Mouse (Mus musculus): Measurements from ENCODE around the gene Lhx6. TPM values are rescaled to one million over a fixed set of nuclear protein-coding genes. Genes with fewer than 3 reads are reported as not detected.
"Not testable (repeated sequence)": the region's sequence is repeated elsewhere in the genome, so short reads cannot be mapped to it uniquely, and the experiment has no call there.

Lhx6 gene
- polyA plus RNA-seq (2015; fragmentation: Nextera tagmentation; extraction: Ambion mirVana): 1.2 and 1.3 TPM in 2 replicates

DNA sequence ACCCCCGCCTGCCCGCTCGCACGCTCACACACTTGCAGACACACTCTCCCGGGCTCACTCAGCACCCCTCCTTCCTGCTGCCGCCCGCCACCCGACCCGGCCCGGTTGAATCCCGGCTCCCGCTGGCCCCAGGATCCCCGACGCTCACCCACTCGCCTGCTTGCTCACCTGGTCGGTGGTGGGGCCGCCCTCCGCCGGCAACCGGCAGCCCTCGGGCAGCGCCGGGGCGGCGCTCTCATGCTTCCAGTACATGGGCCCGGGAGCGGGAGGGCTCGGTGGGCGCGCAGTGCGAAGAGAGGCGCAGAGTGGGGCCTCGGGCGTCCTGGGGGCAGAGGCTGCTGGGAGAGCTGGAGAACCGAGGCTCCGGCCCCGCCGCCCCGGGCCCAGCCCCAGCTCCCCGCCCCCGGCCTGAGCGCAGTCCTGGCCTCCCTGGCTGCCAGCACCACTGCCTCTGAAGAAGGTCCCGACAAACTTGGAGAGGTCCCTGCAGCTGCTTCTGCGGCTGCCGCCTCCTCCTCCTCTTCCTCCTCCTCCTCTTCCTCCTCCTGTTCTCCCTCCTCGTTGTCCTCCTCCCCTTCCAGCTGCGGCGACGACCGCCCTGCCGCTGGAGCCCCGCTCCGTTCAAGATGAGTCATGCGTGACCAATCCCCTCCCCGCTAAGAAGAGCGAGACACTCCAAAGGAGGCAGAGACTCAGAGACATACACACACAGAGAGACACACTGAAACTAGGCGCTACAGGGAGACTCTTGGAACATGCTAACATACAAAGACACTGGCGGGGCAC is at the start of gene Lhx6:
Gene Lhx6 (minus strand): TSS at position 453 of the 786 bp plus-strand sequence.
- Histone ChIP-seq H3K27me3 (ENCODE audit: insufficient read depth, low read length) (peaks cover 92% of the 10 kb centered on the region), H3K4me1 (ENCODE audit: insufficient read depth) (peaks cover 15% of the 10 kb centered on the region), H3K4me2 (ENCODE audit: low read depth, low read length) (peak within 1 kb of the TSS; percentile 65), H3K9me3 (ENCODE audit: low read length) (no peaks in the 10 kb centered on the region), H3K27ac (ENCODE audit: low read depth) (no peak within 1 kb of the TSS), H3K36me3 (replicated peaks; ENCODE audit: insufficient read depth, low read length) (no peaks in the 10 kb centered on the region), H3K9ac (replicated peaks) (no peak within 1 kb of the TSS), H3K4me3 (ENCODE audit: low read depth, low read length) (peak within 1 kb of the TSS; percentile 41)
- ATAC-seq: no peak
- no peak for DNase-seq
- no peak for TF ChIP-seq EP300 (IDR thresholded peaks at IDR 0.05; ENCODE audit: low read depth)
- no peak for TF ChIP-seq CTCF (IDR thresholded peaks at IDR 0.05; ENCODE audit: low read depth)
- WGBS (ENCODE audit: insufficient replicate concordance): 2% methylated on average over 51 of the region's 58 CpGs

DNA sequence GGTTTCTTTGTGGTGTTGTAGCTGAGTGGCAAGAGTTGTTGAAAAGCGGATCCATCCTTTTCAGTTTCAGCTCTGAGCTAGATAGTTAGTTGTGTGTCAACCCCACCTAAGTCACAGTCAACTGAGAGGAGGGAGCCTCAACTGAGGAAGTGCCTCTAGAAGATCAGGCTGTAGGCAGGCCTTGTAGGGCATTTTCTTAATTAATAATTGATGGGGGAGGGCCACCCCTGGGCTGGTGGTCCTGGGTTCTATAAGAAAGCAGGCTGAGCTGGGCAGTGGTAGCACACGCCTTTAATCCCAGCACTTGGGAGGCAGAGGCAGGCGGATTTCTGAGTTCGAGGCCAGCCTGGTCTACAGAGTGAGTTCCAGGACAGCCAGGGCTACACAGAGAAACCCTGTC is 47.2 kb upstream of the Lhx6 start:
- H3K27ac ChIP-seq (ENCODE audit: low read depth); ATAC-seq; H3K27me3 ChIP-seq (ENCODE audit: insufficient read depth, low read length); H3K4me1 ChIP-seq (ENCODE audit: insufficient read depth); DNase-seq; H3K9me3 ChIP-seq (ENCODE audit: low read length); H3K4me2 ChIP-seq (ENCODE audit: low read depth, low read length); H3K4me3 ChIP-seq (ENCODE audit: low read depth, low read length); H3K9ac ChIP-seq (replicated peaks): not testable (repeated sequence)
- peaks cover 28% of the 10 kb centered on the region for H3K36me3 ChIP-seq (replicated peaks; ENCODE audit: insufficient read depth, low read length)
- 93% methylated on average over 3 of the region's 4 CpGs for WGBS (ENCODE audit: insufficient replicate concordance)

DNA sequence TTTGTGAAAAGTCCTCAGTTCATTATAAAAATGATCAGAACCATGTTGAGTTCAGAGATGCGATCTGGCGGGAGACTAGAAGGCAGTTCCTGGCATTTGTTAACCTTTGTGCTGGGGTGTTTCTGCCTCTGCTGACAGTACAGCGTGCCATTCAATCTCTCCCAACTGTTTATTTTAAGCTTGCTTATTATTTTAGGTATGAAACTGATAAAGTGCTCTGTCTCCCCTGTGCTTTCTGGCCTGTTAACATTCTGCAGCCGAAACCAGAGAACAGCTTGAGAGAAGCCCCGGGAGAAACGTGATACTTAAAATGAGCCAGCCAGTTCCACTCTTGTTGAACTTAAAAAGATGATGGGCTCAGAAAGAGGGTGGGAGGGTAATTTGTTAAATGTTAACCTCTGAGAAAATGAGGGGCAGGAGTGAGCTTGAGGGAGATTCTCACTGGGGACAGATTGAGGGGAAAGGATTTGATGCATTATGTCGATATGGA is 43.7 kb upstream of the Lhx6 start:
- 83% methylated on average over 7 of the region's 7 CpGs for WGBS (ENCODE audit: insufficient replicate concordance)
- TF ChIP-seq CTCF (IDR thresholded peaks at IDR 0.05; ENCODE audit: low read depth) (no peak), EP300 (IDR thresholded peaks at IDR 0.05; ENCODE audit: low read depth) (no peak)

DNA sequence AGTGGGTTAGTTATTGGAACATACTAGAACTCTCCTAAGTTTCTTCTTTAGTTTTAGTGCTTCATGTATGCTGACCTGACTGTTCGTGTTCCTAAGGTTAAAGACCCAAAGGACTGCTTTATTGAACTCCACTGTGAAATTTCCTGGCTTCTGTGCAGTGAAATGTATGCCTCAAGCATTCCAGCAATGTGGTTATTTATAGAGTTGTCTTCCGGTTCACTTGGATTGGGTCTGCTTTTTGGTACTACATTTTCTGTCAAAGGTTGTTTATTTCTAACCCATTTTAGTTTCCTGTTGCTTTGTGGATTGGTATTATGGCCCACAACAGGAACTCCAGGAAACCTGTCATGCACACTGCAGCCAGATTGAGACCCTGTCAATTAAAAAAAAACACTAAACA is 33.9 kb upstream of the Lhx6 start:
- H3K4me1 ChIP-seq (ENCODE audit: insufficient read depth): peaks cover 18% of the 10 kb centered on the region
- DNase-seq (no peak), ATAC-seq (no peak)
- no peaks in the 10 kb centered on the region for H3K9me3 ChIP-seq (ENCODE audit: low read length)
- H3K4me2 ChIP-seq (ENCODE audit: low read depth, low read length): no peak overlapping the region
- TF ChIP-seq CTCF (IDR thresholded peaks at IDR 0.05; ENCODE audit: low read depth) (no peak), EP300 (IDR thresholded peaks at IDR 0.05; ENCODE audit: low read depth) (no peak)
- no peaks in the 10 kb centered on the region for H3K27me3 ChIP-seq (ENCODE audit: insufficient read depth, low read length)
- no peak overlapping the region for H3K9ac ChIP-seq (replicated peaks)
- H3K27ac ChIP-seq (ENCODE audit: low read depth): 0 out of 2 replicates have a peak overlapping the region, but pooled peaks have one; percentile 1
- WGBS (ENCODE audit: insufficient replicate concordance): 75% methylated on average over 2 of the region's 2 CpGs
- peaks cover 10% of the 10 kb centered on the region for H3K36me3 ChIP-seq (replicated peaks; ENCODE audit: insufficient read depth, low read length)
- no peak overlapping the region for H3K4me3 ChIP-seq (ENCODE audit: low read depth, low read length)

More for the DNA sequence above, 43.7 kb upstream of the Lhx6 start:
- DNase-seq: no peak
- H3K9ac ChIP-seq (replicated peaks): no peak overlapping the region
- no peak overlapping the region for H3K4me3 ChIP-seq (ENCODE audit: low read depth, low read length)
- no peak for ATAC-seq
- H3K4me1 ChIP-seq (ENCODE audit: insufficient read depth): no peaks in the 10 kb centered on the region
- no peaks in the 10 kb centered on the region for H3K27me3 ChIP-seq (ENCODE audit: insufficient read depth, low read length)
- no peak overlapping the region for H3K4me2 ChIP-seq (ENCODE audit: low read depth, low read length)
- no peak overlapping the region for H3K27ac ChIP-seq (ENCODE audit: low read depth)
- peaks cover 21% of the 10 kb centered on the region for H3K36me3 ChIP-seq (replicated peaks; ENCODE audit: insufficient read depth, low read length)
- no peaks in the 10 kb centered on the region for H3K9me3 ChIP-seq (ENCODE audit: low read length)

DNA sequence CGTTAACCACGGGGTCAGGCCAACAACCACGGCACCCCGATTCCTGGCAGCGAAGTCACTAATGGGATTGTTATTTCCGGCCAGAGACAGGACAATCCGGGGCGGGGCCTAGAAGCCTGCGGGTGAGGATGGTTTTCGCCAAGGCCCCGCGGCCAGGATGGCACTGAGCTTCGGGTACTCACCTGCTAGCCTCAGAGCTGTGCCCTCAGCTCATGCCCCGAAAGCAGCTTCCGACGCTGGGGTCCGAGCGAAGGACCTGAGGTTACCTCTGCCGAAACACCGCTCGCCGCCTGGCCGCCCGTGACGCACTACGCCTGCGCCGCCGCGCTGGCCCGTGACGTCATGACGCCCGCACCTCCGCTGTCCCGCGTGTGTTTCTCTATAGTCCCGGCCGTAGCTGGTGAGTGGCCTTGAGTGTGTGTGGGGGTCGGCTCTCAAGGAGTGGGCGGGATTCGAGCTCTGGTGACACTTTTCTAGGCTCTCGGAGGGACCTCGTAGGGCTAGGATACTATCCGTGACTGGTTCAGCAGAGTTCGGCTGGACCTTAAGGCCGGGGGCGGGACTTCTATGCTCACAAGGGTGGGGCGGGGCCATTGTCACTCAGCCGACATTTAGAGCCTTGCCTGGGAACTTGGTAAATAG is 31.2 kb upstream of the Lhx6 start, which contains the start of the genes Mrrf and Rbm18:
Gene Mrrf (plus strand): TSS at position 90 of the 642 bp plus-strand sequence.
Gene Rbm18 (minus strand): TSS at position 474 of the 642 bp plus-strand sequence.
- Histone ChIP-seq H3K4me1 (ENCODE audit: insufficient read depth) (peaks cover 18% of the 10 kb centered on the region), H3K4me2 (ENCODE audit: low read depth, low read length) (peak within 1 kb of the TSS; percentile 73), H3K27me3 (ENCODE audit: insufficient read depth, low read length) (no peaks in the 10 kb centered on the region), H3K9ac (replicated peaks) (peak within 1 kb of the TSS; percentile 74), H3K4me3 (ENCODE audit: low read depth, low read length) (peak within 1 kb of the TSS; percentile 76), H3K27ac (ENCODE audit: low read depth) (peak within 1 kb of the TSS; percentile 78), H3K9me3 (ENCODE audit: low read length) (no peaks in the 10 kb centered on the region), H3K36me3 (replicated peaks; ENCODE audit: insufficient read depth, low read length) (peaks cover 22% of the 10 kb centered on the region)
- WGBS (ENCODE audit: insufficient replicate concordance): under 1% methylated on average over 43 of the region's 50 CpGs
- DNase-seq: peak; percentile 94
- no peak for TF ChIP-seq CTCF (IDR thresholded peaks at IDR 0.05; ENCODE audit: low read depth)
- TF ChIP-seq EP300 (IDR thresholded peaks at IDR 0.05; ENCODE audit: low read depth): no peak
- peak; percentile 97 for ATAC-seq

DNA sequence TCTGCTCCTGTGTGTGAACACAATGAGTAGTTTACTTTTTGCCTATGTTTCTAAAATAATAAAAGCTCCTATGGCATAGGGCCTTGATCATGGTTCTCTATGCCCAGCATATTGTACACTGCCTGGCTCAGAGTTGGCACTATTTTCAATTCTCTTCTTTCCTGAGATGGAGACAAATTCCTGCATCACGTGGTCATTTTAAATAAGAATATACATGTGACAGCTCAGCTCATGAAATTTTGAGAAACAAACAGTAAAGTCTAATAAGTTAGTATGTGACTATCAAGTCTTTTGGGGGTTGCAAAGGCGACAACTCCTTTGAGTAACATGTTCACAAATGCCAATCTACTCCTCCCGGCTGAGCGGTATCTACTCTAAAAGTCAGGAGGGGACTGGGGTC is 30.7 kb upstream of the Lhx6 start:
- ATAC-seq: no peak
- 1% methylated on average over 4 of the region's 4 CpGs for WGBS (ENCODE audit: insufficient replicate concordance)
- TF ChIP-seq EP300 (IDR thresholded peaks at IDR 0.05; ENCODE audit: low read depth): no peak
- no peak for TF ChIP-seq CTCF (IDR thresholded peaks at IDR 0.05; ENCODE audit: low read depth)
- H3K4me1 ChIP-seq (ENCODE audit: insufficient read depth): peaks cover 18% of the 10 kb centered on the region
- H3K27ac ChIP-seq (ENCODE audit: low read depth): peak overlapping the region; percentile 78
- no peaks in the 10 kb centered on the region for H3K27me3 ChIP-seq (ENCODE audit: insufficient read depth, low read length)
- no peaks in the 10 kb centered on the region for H3K9me3 ChIP-seq (ENCODE audit: low read length)
- peak overlapping the region; percentile 74 for H3K9ac ChIP-seq (replicated peaks)
- peak overlapping the region; percentile 73 for H3K4me2 ChIP-seq (ENCODE audit: low read depth, low read length)
- H3K36me3 ChIP-seq (replicated peaks; ENCODE audit: insufficient read depth, low read length): peaks cover 28% of the 10 kb centered on the region
- no peak for DNase-seq
- H3K4me3 ChIP-seq (ENCODE audit: low read depth, low read length): peak overlapping the region; percentile 76
